Mouse (Mus musculus) 3134 (cell line): Measurements from ENCODE around the gene Rgsl1.

ENCODE experiments used
- DNase-seq: peaks from one replicate; pipeline ENCODE4 v3.0.0-alpha.2; 2011; ENCODE audit warnings: low spot score; ENCODE audit not compliant: insufficient read length; ENCODE audit errors: extremely low read depth

Rgsl1 gene

GRCm38 (mm10) chr1:153741551-153742316, 102.2 kb downstream of the Rgsl1 start:
- DNase-seq: no peak

DNA sequence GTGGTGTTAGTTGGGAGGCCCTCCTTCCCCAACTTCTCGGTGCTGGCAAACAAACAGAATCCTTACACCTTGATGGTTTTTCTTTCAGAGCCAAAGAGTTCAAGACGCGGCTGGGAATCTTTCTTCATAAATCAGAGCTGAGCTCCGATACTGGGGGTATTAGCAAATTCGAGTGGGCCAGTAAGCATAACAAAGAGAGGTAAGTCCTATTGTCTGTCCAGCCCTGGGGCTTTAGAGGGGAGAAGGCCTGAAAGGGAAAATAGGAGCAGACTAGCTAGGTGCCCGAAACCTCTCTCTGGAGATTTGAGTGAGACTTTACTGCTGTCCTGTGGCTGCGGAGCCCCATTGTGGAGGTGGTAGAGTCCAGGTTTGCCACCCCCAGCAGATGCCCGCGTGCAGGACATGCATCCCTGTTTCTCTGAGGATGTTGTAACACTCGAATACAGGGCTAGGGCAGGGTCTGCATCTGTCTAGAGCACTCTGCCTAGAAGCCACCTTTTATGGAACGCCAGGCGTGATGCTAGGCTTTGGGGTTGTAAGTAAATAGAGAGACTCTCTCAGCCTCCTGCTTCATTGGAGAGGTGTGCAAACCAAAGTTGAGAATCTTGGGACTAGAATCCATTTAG, 103.1 kb downstream of the Rgsl1 start:
- DNase-seq: no peak

- DNase-seq: no peak
Measured at GRCm38 (mm10) chr1:153740145-153740544, 103.8 kb downstream of the Rgsl1 start, which contains the start of gene Rgs16. Gene Rgs16 (plus strand): TSS chr1:153740349.

DNA sequence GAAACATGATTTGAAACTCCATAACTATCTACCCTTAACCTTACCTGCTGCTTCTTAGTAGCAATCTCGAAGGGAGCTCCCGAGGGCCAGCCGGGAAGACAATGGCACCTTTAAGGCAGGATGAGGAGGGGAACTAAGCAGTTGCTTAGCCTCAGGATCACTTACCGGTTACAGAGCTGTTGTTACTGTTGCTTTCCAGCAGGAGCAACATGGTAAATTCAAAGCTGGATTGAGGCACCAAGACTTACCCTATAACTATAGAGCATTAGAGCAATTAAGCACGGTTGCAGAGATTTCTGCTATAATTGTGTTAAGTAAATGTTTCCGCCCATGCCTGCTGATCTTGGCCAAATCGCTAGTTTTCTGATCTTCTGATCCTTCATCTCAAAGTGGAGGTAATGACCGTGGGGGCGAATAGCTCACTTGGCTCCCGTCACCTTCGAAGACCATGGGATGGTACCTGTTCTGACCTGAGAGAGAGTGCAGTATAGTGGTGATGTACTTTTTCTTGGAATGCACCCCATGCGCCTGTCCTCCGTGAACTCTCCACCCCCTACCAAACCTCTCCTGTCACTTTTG, 104.4 kb downstream of the Rgsl1 start:
- DNase-seq: no peak

DNA sequence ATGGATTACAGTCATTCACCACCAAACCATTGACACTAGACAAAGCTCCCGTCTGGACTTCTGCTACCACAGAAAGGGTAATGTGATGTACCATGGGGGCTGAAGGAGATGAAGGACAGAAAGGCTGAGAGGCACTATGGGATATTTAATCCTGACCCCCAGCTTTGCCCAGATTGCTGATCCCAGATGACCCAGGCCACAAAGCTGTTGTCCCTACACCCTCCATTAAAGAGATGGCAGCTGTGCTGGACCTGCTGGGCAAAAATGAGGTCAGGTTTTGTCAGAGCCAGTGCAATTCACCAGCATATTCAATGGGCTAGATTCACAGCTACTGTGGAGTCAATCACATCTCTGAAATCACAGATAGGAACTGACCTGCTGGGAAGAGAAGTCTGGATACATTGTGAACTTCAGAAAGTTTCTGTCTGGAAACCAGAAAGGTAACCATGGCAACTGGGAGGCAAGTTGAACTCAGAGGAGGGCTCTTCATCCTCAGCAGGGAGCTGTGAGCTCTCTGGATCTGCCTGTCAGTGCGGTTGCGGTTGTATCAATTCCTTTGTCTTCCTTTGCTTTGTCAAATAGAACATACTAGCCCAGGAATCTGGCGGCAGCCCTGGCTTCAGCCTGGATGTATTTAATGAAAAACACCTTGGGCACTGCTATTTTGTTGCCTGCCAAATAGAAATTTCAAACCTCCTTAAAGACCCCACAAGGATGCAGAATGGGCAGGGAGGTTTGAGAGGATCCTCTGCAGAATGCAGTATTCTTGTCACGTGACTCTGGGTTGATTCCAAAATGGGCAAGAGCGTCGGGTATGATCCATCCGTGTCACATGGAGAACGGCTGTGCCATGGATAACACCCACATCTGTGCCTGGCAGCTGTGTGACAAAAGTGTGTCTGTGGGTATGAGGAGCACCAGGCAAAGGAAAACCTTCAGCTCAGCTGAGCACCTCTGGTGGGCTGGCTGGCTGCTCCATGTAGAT, 106.5 kb downstream of the Rgsl1 start:
- DNase-seq: no peak

DNA sequence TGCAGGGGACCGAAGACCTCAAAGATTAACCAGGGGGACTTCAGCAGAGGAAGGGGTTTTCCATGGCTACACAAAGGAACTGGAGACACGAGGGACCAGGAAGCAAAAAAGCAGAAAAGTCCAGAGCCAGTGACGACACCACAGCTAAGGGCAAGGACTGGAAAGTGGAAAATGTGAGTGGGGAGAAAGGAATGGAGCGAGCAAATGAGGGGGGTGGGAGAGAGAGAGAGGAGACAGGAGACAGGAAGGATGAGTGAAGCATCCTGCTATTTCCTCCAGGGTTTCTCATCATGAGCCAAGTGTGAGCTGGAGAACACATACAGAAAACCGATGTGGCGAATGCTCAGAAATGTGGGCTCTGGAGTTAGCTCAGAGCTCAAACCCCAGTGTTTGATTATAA, 107.8 kb downstream of the Rgsl1 start:
- no peak for DNase-seq

DNA sequence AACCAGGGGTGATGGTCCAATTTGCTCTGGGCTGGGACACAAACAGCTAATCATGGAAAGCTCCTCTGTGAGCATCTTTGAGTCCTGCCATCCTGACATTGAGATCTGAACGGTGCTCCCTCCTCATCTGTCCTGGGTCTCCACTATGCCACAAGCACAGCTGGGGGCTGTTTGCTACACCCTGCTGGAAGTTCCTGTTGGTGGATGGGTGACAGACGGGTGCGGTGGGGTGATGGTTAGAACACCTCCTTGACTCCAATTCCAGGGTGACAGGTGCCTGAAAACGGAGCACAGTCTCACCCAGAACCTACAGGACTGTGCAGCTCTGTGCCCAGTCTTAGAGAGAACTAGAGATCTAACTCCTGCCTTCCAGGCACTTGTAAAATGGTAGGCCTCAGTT, 109.1 kb downstream of the Rgsl1 start:
- DNase-seq: no peak

- DNase-seq: no peak
Measured at GRCm38 (mm10) chr1:153733181-153733580, 110.8 kb downstream of the Rgsl1 start.

DNA sequence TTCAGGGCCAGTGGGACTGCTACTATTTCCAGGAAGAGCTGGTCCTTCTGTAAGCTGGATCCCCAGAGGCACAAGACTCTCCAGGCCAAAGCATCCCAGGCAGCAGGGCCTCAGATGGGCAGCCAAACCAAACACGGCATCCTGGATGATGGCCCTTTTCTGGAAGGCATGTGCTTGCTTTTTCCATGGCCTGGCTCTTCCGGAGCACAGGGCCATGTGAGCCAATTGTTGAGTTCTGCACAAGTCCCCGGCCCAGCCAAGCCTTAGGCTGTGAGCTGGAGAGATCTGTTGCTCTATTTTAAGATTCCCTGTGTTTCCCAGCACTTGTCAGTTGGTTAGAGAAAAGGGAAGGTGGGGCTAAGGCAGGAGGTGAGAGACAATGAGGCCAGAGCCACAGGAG, 113.3 kb downstream of the Rgsl1 start:
- no peak for DNase-seq

DNA sequence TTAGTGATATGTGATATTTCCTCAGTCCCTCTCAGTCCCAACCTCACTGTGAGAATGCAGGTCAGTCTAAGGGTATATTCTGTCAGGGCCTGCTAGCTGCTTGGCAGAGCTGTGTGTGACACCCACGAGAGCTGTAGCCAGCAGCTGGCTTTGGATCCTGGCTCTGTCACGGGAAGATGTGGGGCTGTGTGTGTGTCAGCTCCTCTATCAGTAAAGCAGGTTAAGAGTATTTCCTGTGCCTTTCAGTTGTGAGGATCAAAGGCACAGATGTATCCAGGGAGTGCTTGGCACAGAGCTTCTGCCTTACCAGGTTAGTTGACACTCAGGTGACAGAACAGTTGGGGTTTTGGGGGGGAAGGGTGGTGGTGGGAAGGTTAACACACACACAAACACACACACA, 114.1 kb downstream of the Rgsl1 start:
- no peak for DNase-seq
